Mouse (Mus musculus) limb, embryonic 12.5 days (tissue): ENCODE measurements at regions not wholly inside any gene's neighbourhood (a gene's known extent, or its start where the extent isn't known, plus 50 kb on each side); places are given as distances from the start of the nearest gene placed in this dataset.

ENCODE experiments used
- ATAC-seq: fragments of 200-750 bp; cut with Nextera tagmentation; 2 replicates; pipeline ENCODE4 v1.8.0; 2017; ENCODE audit warnings: low read depth, moderate TSS enrichment; ENCODE audit not compliant: insufficient number of reproducible peaks, insufficient read depth, low FRiP score, low TSS enrichment
- H3K27ac ChIP-seq: fragments of 300-500 bp; sonication (generic); 2 replicates; pipeline ENCODE4 v1.5.1; 2016; ENCODE audit warnings: mild to moderate bottlenecking, moderate library complexity
- H3K27me3 ChIP-seq: fragments of 300-500 bp; sonication (generic); 2 replicates; pipeline ENCODE4 v1.6.1; 2016; ENCODE audit warnings: mild to moderate bottlenecking, moderate library complexity
- H3K36me3 ChIP-seq: fragments of 300-500 bp; sonication (generic); 2 replicates; pipeline ENCODE4 v1.6.1; 2016; ENCODE audit warnings: mild to moderate bottlenecking, moderate library complexity
- H3K4me1 ChIP-seq: fragments of 300-500 bp; sonication (generic); replicated peaks from 2 replicates; pipeline ENCODE4 v1.6.1; 2016
- H3K4me2 ChIP-seq: fragments of 300-500 bp; sonication (generic); 2 replicates; pipeline ENCODE4 v1.6.1; 2016; ENCODE audit warnings: mild to moderate bottlenecking, moderate library complexity
- H3K4me3 ChIP-seq: fragments of 300-500 bp; sonication (generic); replicated peaks from 2 replicates; pipeline ENCODE4 v1.5.1; 2016; ENCODE audit warnings: mild to moderate bottlenecking
- H3K9ac ChIP-seq: fragments of 300-500 bp; sonication (generic); replicated peaks from 2 replicates; pipeline ENCODE4 v1.6.1; 2016; ENCODE audit warnings: mild to moderate bottlenecking, moderate library complexity
- H3K9me3 ChIP-seq: fragments of 300-500 bp; sonication (generic); 2 replicates; pipeline ENCODE4 v1.6.1; 2016; ENCODE audit warnings: mild to moderate bottlenecking, moderate library complexity
- WGBS: fragments of 180-500 bp; shearing (Covaris S2); methylation state at CpG from one replicate; pipeline ENCODE4 v1.1.7; 2016; 5-methylcytosine and 5-hydroxymethylcytosine counted together

DNA sequence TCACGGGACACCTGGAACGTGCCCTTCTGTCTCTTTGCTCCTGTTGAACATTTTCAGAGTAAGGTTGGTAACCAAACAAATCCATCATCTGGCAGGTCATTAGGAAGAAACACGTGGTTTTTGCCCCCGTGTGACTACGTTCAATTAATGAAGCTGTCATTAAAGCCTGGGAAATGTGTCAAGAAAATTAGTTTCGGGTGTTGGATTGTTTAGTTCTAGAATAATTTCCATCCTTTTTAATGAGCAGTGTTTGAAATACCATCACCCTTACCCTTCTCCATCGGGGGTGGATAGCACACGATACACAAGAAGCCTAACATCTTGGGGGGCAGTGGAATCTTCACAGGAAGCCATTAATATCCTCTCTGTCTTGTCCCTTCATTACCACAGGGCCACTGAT is 107.7 kb downstream of the Far1 start:
- Histone ChIP-seq H3K9ac (no peak overlapping the region), H3K4me2 (no peak overlapping the region), H3K4me3 (no peak overlapping the region), H3K36me3 (no peaks in the 10 kb centered on the region), H3K27me3 (no peaks in the 10 kb centered on the region), H3K9me3 (no peaks in the 10 kb centered on the region), H3K4me1 (no peaks in the 10 kb centered on the region), H3K27ac (no peak overlapping the region)
- ATAC-seq, result no peak
- WGBS, result 44% methylated on average over 8 of the region's 8 CpGs

DNA sequence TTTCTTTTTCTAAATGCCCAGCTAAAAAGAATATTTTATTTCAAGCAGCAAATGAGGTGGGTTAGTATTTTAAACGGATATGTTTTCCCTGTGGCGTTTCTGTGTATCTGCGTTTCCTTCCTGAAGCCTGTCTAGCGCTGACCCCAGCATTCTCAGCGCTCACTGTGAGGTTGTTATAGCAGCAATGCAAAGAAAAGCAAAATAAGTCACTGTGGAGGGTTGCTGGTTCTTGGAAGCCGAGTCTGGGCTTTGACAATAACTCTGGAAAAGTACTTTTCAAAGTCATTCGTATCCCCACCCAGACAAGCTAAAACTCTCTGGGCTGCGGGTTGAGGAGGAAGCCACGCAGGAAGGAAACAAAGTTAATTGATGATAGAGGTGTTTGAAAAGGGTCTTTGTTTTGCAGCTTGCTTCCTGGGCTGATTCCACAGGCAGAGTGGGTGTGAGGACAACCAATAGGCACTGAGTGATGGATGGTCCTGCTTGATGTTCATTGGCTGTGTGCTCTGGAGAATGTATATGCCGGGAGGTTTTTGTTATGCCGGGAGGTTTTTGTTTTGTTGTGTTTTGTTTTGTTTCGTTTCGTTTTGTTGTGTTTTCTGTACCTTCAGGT is 108.4 kb downstream of the Far1 start:
- 74% methylated on average over 13 of the region's 13 CpGs for WGBS
- no peak for ATAC-seq

DNA sequence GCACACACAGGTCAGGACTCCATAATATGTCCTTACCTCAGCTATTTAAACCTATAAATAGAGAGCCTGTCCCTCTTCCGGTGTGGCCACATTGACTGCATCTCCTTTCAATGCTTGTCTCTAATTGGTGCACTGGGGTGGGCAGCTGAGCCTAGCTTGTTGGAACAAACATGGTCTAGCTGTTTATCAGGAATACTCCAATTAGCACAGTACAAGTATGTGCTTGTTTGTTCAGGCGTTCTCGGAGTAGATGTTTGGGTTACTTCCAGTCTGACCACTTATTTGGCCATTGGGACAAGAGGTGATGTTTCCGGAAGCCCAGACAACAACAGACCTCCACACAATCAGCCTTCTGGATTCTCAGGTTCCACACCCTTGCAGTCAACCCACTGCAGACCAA is 109.7 kb downstream of the Far1 start:
- Histone ChIP-seq H3K4me3 (no peak overlapping the region), H3K27me3 (no peaks in the 10 kb centered on the region), H3K27ac (no peak overlapping the region), H3K9ac (no peak overlapping the region), H3K36me3 (no peaks in the 10 kb centered on the region), H3K9me3 (0 out of 2 replicates have a peak, but pooled peaks cover 3% of the 10 kb centered on the region), H3K4me1 (no peaks in the 10 kb centered on the region), H3K4me2 (no peak overlapping the region)
- 76% methylated on average over 4 of the region's 4 CpGs for WGBS
- ATAC-seq, result no peak

More for the DNA sequence above, 108.4 kb downstream of the Far1 start:
- Histone ChIP-seq H3K9ac (no peak overlapping the region), H3K4me1 (no peaks in the 10 kb centered on the region), H3K4me3 (no peak overlapping the region), H3K27ac (no peak overlapping the region), H3K9me3 (no peaks in the 10 kb centered on the region), H3K27me3 (no peaks in the 10 kb centered on the region), H3K36me3 (no peaks in the 10 kb centered on the region), H3K4me2 (no peak overlapping the region)

DNA sequence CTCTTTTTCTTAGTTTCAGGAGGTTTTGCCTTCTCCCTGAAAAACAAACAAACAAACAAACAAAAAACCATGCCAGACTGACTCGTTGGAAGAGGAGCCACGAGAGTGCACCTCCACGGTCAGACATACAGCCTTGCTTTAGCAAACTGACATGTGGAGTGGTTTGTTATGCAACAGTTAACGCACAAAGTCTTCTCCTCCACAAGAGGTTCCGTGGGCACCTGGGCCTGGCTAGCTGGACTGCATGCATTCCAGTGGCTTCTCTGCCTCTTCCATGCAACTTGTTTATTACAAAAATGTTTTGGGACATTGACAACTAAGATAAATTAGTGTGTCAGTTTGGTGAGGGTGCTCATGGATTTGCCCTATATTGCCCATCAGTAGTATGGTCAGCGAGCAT is 110.3 kb downstream of the Far1 start:
- 0 out of 2 replicates have a peak, but pooled peaks cover 3% of the 10 kb centered on the region for H3K9me3 ChIP-seq
- no peak for ATAC-seq
- WGBS, result 83% methylated on average over 6 of the region's 6 CpGs
- H3K4me1 ChIP-seq, result no peaks in the 10 kb centered on the region
- H3K36me3 ChIP-seq, result no peaks in the 10 kb centered on the region
- H3K9ac ChIP-seq, result no peak overlapping the region
- no peak overlapping the region for H3K4me3 ChIP-seq
- no peak overlapping the region for H3K27ac ChIP-seq
- H3K4me2 ChIP-seq, result no peak overlapping the region
- H3K27me3 ChIP-seq, result no peaks in the 10 kb centered on the region

DNA sequence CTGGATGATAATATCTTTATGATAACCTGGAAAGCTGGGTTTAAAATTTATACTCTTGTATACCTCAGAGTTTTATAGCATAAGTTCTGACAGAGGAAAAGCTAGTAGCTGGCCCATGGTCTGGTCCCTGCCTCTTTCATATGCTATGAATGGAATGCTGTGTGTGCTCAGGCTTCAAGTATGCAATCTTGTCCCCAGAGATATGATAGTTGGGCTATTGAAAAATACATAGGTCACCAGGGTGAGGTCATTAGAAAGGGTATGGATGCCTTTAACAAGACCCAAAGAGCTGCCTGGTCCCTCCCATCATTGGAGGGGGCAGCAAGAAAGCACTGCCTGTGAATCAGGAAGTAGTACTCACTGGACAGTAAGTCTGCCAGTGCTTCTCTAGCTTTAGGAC is 113.1 kb downstream of the Far1 start:
- Histone ChIP-seq H3K27ac (no peak overlapping the region), H3K4me1 (no peaks in the 10 kb centered on the region), H3K9ac (no peak overlapping the region), H3K9me3 (0 out of 2 replicates have a peak, but pooled peaks cover 3% of the 10 kb centered on the region), H3K36me3 (no peaks in the 10 kb centered on the region), H3K4me3 (no peak overlapping the region), H3K27me3 (no peaks in the 10 kb centered on the region), H3K4me2 (no peak overlapping the region)
- no peak for ATAC-seq

DNA sequence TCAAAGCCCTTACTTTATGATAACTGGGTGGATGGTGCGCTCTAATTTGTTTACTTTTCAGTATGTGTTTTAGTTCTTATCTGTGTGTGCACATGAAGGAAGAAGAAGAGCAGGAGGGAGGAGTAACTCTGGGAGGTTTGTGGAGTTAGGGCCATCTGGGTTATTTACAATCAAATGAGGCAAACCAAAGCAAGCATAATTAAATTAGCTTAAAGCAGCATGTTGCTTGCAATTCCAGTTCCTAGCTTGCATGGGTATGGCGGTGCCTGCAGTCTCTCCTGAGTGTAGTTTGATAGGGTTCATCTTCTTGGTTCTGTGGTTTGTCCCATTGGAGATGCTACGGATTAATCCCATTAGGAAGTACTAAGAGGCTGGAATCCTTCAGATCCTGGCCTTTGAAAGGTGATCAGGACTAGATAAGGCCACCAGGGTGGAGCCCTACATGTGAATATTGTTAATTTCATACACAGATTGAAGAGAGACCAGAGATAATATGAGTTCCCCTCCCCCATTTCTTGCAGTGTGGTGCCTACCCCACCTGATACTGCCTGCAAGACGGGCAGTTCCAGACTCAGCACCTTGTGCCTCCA is 123.5 kb downstream of the Far1 start:
- H3K36me3 ChIP-seq, result no peaks in the 10 kb centered on the region
- ATAC-seq, result no peak

DNA sequence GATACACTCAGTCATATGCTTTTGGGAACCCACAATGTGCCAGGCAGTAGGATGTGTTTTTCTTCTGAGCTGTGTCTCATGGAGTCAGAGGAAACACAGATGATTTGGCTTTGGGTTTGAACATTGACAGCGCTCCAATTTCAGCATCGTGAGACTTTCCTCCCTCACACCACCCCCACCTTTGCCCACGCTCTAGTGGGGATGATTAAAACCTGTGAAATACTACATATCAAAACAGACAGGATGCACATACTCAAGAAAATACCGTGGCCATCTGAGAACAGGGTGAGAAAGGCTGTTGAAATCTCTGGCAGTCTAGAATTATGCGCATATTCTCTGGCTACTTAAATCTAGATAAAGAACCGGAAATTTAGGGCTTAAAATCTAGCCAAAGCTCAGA is 124.5 kb downstream of the Far1 start:
- H3K27me3 ChIP-seq, result no peaks in the 10 kb centered on the region
- no peaks in the 10 kb centered on the region for H3K36me3 ChIP-seq
- H3K4me2 ChIP-seq, result no peak overlapping the region
- no peak overlapping the region for H3K9ac ChIP-seq
- no peaks in the 10 kb centered on the region for H3K9me3 ChIP-seq
- no peaks in the 10 kb centered on the region for H3K4me1 ChIP-seq
- H3K27ac ChIP-seq, result no peak overlapping the region
- no peak for ATAC-seq
- no peak overlapping the region for H3K4me3 ChIP-seq
- WGBS, result 81% methylated on average over 6 of the region's 6 CpGs

More for the DNA sequence above, 123.5 kb downstream of the Far1 start:
- Histone ChIP-seq H3K9me3 (no peaks in the 10 kb centered on the region), H3K27ac (no peak overlapping the region), H3K4me3 (no peak overlapping the region), H3K9ac (no peak overlapping the region), H3K4me1 (no peaks in the 10 kb centered on the region), H3K27me3 (no peaks in the 10 kb centered on the region), H3K4me2 (no peak overlapping the region)
- WGBS, result 78% methylated on average over 4 of the region's 4 CpGs

DNA sequence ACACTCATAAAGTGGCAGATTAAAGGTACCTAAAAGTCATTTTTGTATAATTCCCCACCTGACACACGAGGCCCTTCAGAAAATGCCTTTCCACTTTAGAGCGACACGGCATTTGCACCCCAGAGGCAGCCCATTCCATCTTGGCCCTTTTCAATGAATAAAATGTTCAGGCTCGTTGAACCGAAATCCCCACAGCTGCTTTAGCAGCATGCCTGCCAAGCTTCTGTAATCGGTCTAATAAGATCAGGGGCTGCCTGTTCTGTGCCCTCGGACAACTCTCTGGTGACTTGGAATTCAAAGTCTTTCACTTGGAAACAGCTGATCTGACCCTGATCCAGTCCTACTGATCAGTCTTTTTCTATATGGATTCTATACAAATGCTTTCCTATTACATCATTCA is 123.3 kb upstream of the Spon1 start:
- no peak overlapping the region for H3K27ac ChIP-seq
- ATAC-seq, result no peak
- WGBS, result 83% methylated on average over 7 of the region's 7 CpGs
- H3K4me3 ChIP-seq, result no peak overlapping the region
- H3K4me1 ChIP-seq, result no peaks in the 10 kb centered on the region
- no peaks in the 10 kb centered on the region for H3K27me3 ChIP-seq
- no peak overlapping the region for H3K9ac ChIP-seq
- no peak overlapping the region for H3K4me2 ChIP-seq
- H3K9me3 ChIP-seq, result no peaks in the 10 kb centered on the region
- H3K36me3 ChIP-seq, result no peaks in the 10 kb centered on the region

DNA sequence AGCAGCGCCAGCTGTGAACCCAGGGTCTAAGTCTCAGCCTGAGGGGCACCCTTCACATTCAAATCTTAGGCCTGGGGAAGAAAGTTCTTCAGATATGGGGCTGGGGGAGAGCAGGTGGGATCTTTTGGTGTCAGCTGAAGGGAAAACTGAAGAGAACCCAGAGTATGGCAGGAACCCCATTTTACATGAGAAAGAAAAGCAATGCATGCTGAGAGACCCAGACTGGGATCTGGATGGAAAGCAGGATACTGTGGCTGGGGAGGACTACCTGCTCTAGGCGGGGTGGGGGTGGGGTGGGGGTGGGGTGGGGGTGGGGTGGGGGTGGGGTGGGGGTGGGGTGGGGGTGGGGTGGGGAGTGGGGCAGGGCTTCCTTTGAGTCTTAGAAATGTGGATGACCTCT is 115.2 kb upstream of the Spon1 start:
- Histone ChIP-seq H3K27ac (no peak overlapping the region), H3K4me3 (no peak overlapping the region), H3K4me1 (no peaks in the 10 kb centered on the region), H3K9ac (no peak overlapping the region), H3K27me3 (no peaks in the 10 kb centered on the region), H3K9me3 (no peaks in the 10 kb centered on the region), H3K4me2 (no peak overlapping the region), H3K36me3 (no peaks in the 10 kb centered on the region)
- 58% methylated on average over 1 of the region's 2 CpGs for WGBS
- ATAC-seq, result no peak

DNA sequence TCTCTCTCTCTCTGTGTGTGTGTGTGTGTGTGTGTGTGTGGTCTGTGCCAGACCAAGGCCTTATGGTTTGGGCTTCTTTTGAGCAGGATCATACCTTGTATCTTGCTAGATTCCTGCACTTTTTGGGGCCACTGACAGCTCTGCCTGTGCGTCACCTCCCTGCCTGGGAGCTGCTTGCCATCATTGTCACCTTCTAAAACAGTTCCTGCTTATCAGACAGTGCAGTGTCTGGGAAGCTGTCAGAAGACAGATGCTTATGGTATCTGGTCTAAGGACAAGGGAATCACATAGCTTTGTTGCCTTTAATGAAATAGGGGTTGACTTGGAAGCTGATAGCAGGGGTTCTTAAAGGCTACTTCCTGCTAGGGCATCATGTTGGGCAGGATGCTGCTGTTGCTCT is 114.1 kb upstream of the Spon1 start:
- no peak overlapping the region for H3K27ac ChIP-seq
- H3K4me3 ChIP-seq, result no peak overlapping the region
- H3K4me1 ChIP-seq, result no peaks in the 10 kb centered on the region
- 33% methylated on average over 1 of the region's 1 CpGs for WGBS
- no peak overlapping the region for H3K4me2 ChIP-seq
- no peaks in the 10 kb centered on the region for H3K36me3 ChIP-seq
- ATAC-seq, result no peak
- H3K27me3 ChIP-seq, result no peaks in the 10 kb centered on the region
- H3K9me3 ChIP-seq, result no peaks in the 10 kb centered on the region
- H3K9ac ChIP-seq, result no peak overlapping the region

DNA sequence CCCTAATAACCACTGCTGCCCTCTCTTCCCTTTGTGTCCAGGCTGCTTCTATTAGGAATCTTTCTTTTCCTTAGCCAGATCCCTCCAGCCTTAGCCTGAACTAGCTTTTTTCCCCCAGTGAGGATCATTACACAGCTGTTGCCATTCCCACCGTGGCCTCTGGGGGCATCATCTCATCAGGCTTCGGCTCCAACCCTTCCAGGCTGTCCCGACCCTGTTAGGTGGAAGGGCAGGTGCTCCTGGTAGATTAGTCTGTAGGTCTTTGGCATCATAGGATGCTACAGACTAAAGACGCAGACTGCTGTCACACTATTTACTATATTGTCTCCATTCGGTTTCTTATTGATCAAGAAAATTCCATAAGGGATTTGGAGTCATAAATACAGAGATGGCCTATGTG is 112.7 kb upstream of the Spon1 start:
- Histone ChIP-seq H3K4me3 (no peak overlapping the region), H3K9me3 (no peaks in the 10 kb centered on the region), H3K36me3 (no peaks in the 10 kb centered on the region), H3K27me3 (no peaks in the 10 kb centered on the region), H3K9ac (no peak overlapping the region), H3K27ac (no peak overlapping the region), H3K4me1 (no peaks in the 10 kb centered on the region), H3K4me2 (no peak overlapping the region)
- WGBS, result 32% methylated on average over 5 of the region's 5 CpGs
- ATAC-seq, result no peak

DNA sequence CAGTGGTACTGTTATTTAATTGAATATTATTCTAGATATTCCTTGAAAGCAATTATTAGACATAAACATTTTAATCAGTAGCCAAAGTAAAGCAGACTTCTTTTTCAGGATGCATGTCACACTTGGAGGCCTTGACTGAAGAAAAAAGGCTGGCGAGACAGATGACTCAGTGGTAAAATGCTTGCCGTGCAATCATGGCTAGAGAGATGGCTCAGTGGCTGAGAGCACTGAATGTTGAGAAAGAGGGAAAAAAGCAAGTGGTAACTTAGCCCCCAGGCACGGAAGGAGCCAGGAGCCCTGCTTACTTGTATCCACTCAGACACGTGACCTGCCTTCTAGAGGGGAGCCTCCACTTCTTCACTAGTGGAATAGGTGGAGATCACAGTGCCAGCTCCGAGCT is 110.5 kb upstream of the Spon1 start:
- Histone ChIP-seq H3K4me1 (no peaks in the 10 kb centered on the region), H3K36me3 (no peaks in the 10 kb centered on the region), H3K9ac (no peak overlapping the region), H3K4me3 (no peak overlapping the region), H3K4me2 (no peak overlapping the region), H3K9me3 (no peaks in the 10 kb centered on the region), H3K27me3 (no peaks in the 10 kb centered on the region), H3K27ac (no peak overlapping the region)
- WGBS, result 80% methylated on average over 5 of the region's 5 CpGs
- ATAC-seq, result no peak
